Mouse (Mus musculus) activated CD4-positive, CD25-positive, alpha-beta regulatory T cell, adult 4 months (primary cell): ENCODE measurements at regions not wholly inside any gene's neighbourhood (a gene's known extent, or its start where the extent isn't known, plus 50 kb on each side); places are given as distances from the start of the nearest gene placed in this dataset.
"Not testable (repeated sequence)": the region's sequence is repeated elsewhere in the genome, so short reads cannot be mapped to it uniquely, and the experiment has no call there.

ENCODE experiments used
- ATAC-seq: one replicate; pipeline ENCODE4 v1.8.0; 2017

DNA sequence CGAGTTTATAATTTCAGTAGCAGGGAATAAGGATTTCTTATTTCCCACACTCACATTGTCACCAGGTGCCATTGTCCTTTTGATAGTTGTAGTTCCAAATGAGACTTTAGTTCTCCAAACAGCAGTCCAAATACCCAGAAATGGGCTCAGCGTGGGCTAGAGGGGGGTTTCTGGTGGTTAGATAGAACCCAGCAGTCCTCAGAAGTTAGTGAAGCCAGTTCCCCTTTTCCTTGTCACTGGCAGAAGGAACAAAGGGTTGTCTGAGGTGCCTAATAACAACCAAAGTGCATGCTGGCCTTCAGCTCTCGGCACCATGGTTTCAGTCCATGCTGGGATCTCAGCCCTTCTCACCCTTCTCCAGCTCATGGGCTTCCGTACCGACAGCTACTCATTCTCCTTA is 118.1 kb upstream of the Slc38a2 start:
- ATAC-seq = no peak

GRCm38 (mm10) chr15:96816997-96817570 is 117.6 kb upstream of the Slc38a2 start:
- ATAC-seq = no peak

DNA sequence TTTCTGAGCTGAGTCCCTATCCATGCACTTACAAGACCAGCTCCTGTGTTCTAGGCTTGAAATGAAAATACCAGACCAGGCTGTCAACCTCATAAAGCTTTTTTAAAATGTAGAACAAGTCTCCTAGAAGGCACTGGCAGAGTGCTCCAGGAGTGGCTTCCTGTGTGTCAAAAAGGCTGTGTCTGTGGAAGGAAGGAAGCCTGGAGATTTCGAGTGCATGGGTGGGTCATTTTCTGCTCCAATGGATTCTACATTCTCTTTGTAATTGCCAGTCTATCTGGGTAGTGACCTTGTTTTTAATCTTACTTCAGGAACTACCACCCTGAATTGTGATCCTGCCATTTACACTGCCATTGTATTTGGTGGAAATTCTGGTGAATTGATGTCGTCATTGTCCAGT is 113.9 kb upstream of the Slc38a2 start:
- ATAC-seq = no peak

GRCm38 (mm10) chr15:96802729-96803053 is 103.2 kb upstream of the Slc38a2 start:
- no peak for ATAC-seq

DNA sequence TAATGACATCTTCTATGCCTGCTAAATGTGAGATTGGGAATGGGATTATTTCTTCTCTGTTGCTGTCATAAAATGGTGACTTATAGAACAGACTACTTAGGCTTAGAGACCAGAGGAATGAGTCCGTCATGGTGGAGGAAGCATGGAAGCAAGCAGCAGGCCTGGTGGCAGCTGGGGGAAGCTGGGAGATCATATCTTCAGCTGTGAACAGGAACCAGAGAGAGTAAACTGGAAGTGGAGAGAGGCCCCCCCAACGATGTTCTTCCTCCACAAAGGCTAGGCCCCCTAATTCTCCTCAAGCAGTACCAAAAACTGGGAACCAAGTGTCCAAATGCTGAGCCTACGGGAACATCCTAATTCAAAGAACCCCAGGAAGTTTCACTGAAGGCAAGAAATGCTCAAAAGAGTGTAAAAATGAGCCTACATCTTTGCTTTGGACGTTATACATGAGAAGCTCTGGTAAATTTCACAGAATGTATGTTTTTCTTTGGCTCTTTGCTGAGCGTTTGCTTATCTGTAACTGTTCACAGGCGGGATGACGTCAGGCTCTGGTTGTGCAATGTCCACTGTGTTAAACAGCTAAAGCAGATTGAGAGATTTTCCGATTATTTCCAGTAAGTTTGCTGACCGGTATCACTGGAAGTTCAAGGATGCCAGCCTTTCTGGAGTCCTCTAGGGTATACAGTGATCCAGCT is 102.7 kb upstream of the Slc38a2 start:
- ATAC-seq = no peak

GRCm38 (mm10) chr15:96799228-96799627 is 99.7 kb upstream of the Slc38a2 start:
- ATAC-seq = no peak

- no peak for ATAC-seq
Measured at GRCm38 (mm10) chr15:96797615-96798270, 98.2 kb upstream of the Slc38a2 start.

DNA sequence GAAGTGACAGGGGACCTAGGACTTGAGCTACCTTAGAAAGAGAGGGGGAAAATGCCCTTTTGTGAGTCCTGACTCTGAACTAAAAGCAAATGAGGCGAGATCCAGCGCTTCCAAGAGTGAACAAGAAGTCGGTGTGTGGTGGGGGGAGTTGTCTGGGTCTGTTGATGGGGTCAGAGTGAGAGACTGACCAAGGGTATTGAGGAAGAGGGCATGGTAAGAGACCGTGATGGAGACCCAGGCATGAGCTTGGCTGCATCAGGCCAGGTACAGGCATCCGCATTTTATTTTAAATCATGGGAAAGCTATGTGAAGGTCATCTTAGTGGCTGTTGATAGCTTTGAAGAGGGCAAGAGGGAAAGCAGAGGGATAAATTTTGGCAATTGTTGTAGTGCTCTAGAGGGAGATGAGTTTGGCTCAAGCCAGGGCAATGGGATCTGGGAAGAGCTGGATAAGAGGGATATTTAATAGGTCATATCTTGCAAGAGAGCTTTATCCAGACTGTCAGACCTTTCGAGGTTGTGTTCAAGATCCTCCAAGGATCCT is 94.7 kb upstream of the Slc38a2 start:
- ATAC-seq = no peak

DNA sequence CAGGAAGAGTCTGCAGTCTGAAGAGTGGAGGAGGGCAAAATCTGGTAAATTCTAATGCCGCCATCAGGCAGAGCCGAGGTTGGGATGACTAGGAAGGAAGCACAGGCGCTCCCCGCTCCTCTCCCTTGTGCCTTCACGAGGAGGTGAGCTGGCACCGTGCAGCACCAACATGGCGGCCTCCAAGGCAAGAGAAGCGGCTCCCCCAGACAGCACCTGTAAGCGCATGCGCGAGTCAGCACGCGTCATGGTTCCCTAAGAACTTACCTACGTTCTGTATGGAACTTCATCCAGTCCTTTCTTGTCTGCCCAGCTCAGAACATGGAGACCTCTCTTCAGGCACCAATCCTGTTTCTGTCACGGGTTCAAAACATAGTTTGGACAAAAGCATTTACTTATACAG is 93.7 kb upstream of the Slc38a2 start:
- ATAC-seq = no peak

DNA sequence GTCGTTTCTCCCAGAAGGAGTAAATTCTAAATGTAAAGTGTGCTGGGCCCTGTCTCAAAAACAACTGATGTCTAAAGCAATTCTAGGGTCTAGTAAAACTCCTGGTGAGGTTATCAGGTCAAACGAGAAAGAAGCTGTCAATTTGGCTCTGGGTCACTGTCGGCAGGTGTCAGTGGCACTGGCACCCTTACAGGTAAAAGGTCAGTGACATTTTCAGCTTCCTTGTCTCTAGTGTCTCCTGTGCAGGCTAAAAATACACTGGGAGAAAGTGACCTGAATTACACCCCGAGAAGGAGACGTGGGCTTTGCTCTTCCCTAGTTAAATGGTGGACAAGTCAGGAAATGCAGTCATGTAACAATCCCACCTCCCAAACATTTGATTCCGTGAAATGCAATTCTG is 91.8 kb upstream of the Slc38a2 start:
- ATAC-seq = no peak

DNA sequence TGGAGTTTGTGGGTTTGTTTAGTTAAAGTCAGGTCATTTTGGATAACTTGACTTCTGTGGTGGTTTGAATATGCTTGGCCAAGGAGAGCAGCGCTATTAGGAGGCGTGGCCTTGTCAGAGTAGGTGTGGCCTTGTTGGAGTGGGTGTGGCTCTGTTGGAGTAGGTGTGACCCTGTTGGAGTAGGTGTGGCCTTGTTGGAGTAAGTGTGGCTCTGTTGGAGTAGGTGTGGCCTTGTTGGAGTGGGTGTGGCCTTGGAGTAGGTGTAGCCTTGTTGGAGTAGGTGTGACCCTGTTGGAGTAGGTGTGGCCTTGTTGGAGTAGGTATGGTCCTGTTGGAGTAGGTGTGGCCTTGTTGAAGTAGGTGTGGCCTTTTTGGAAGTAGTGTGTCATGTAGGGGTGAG is 88.4 kb upstream of the Slc38a2 start:
- not testable (repeated sequence) for ATAC-seq

- no peak for ATAC-seq
Measured at GRCm38 (mm10) chr15:96784578-96784977, 85.0 kb upstream of the Slc38a2 start.

GRCm38 (mm10) chr15:96781560-96781959 is 82.0 kb upstream of the Slc38a2 start:
- ATAC-seq = no peak

DNA sequence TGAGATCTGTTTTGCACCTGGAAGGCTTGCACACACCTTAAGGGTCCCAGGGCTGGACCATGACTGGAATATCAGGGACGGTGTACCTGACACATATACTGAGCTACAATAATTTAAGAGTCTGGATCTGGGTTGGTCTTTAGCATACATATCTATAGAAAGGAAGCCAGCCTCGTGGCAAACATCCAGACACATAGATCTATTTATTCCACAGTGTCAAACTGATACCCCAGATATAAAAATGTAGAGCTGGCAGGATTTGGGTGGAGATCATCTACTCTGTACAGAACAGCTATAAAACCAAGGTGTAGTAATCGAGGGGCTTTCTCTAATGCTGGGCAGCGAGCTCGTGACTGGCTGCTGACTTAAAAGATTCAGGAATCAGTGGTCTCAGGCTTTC is 81.1 kb upstream of the Slc38a2 start:
- ATAC-seq = no peak

DNA sequence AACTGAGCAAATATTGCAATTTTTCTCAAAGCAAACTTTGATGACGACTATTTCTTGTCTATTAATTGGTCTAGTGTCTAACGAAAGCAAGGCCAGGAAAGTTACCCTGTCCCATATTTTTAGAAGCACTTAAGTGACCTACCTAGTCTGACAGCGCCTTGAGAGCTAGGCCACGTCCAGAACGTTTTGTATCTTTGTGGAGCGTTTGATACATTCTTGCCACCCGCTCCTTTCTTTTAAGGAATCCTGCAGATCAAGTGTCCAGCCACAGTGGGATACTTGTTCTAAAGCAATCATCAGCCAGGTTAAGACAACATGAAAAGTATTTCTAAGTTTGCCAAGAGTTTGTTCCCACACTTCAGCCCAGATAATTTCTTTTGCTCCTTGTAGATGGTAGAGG is 79.8 kb upstream of the Slc38a2 start:
- ATAC-seq = no peak

DNA sequence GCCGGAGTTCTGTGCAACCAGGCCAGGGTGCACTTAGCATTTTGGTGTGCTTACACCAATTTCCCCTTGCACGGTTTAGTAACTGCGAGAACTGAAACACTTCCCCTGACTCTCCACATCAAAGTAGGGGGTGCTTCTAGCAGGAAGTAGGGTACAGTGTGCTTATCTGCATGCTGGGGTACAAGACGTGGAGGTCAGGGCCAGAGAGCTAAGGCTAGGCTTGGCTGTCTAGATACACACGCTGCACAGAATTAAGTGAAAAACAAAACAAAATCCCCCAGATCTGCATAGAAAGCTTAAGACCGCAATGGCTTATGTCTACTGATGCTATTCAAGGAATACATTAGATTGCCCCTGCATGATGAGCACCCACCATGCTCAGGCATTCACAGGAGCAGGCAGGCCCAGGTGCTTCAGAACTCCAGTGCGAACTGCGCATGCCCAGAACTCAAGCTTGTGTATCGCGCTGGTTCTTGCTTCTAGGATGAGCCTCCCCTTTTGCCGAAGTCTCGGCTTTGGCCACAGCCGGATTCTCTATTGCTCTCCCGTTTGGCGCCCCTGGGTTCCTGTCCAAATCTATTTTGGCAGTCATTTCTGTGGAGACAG is 78.9 kb upstream of the Slc38a2 start:
- peak; percentile 95 for ATAC-seq

GRCm38 (mm10) chr15:96776476-96777075 is 77.0 kb upstream of the Slc38a2 start:
- ATAC-seq = no peak

- no peak for ATAC-seq
Measured at GRCm38 (mm10) chr15:96775129-96775528, 75.6 kb upstream of the Slc38a2 start.

- ATAC-seq = no peak
Measured at GRCm38 (mm10) chr15:96774664-96775063, 75.1 kb upstream of the Slc38a2 start.

DNA sequence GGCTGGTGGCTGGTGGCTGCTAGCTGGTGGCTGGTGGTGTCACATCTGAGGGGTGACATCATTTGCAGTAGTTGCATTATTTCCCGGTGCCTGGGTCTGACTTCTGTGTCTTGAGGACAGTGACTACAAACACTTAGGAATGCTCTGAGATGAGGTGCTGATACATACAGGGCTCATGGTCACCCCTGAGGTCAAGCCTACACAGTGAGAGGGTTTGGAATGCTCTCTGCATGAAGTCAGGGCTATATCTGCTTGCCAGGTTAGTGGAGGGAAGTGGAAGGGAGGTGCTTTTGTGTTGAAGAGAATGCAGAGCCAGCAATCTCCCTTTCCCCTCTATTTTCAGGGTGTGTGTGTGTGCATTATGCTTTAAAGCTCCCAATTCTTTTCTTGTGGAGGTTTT is 74.1 kb upstream of the Slc38a2 start:
- ATAC-seq = no peak

DNA sequence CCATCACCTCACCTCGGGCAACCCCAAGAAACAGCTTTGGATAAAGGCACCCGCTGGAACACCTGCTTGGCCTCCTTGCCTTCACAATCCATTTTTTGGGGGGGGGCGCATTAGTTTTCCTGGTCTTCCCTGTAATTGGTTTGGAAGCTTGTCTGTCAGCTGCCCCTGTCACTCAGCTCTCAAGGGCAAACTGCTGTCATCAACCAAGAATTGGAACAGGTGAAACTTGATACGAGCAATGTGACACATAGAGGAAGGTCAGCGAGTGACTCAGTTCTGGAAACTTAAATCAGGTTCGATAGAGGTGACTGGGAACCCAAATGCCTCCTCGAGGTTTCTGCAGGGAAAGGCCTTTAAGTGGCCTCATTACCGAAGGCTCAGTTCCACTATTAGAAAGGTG is 73.2 kb upstream of the Slc38a2 start:
- no peak for ATAC-seq

DNA sequence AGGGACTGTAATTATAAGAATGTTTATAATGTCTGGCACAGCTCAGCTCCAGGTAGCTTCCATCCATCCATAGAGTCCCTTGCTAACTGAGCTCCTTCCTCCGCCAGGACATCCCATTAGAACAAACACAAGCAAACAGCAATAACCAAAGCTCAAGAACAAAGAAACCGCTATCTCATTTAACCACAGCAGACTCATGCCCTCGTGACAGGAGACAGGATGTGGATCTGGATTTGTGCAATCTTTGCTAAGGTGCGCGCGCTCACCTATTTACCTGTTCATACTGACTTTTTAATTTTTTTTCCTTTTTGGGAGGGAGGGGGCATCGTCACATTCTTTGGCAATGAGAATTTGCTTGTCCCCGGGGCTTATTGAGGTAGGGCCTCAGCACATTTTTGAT is 71.3 kb upstream of the Slc38a2 start:
- ATAC-seq = peak; percentile 43

GRCm38 (mm10) chr15:96770299-96770698 is 70.8 kb upstream of the Slc38a2 start:
- no peak for ATAC-seq
